Mouse (Mus musculus) E14TG2a.4 (cell line): ENCODE measurements around the gene Trip6.

ENCODE experiments used
- CTCF ChIP-seq: conservative IDR thresholded peaks from 2 replicates; pipeline ENCODE4 v1.5.1; 2014; ENCODE audit warnings: low read length
- POU5F1 ChIP-seq: IDR thresholded peaks from 2 replicates; pipeline ENCODE4 v1.6.1; 2014; ENCODE audit warnings: low read length, borderline replicate concordance

DNA sequence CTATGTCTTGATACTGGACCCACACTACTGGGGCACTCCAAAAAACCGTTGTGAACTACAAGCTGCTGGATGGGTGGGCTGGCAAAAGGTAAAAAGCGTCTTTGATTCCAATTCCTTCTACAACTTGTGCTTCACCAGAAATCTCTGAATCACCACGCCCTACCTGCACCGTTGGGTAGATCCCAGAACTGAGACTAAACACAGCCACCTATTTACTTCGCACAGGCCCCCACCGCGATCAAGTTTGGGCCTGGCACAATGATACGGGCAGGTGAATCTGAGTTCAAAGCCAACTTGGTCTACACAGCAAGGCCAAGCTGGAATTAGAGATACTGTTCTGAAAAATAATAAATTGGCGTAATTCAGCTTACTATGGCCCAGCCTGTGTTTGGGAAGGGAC lies 18.9 kb downstream of the Trip6 start:
- TF ChIP-seq CTCF: no peak
- TF ChIP-seq POU5F1: no peak
